Mouse (Mus musculus) layer of hippocampus, adult 8-10 months (tissue): ENCODE data around the gene Otog. TPM values are rescaled to one million over a fixed set of nuclear protein-coding genes. Genes with fewer than 3 reads are reported as not detected.

Source experiments
- total RNA-seq, 4 experiments: library from RNA; stranded (reverse); gene quantifications; 2 replicates each; pipeline ENCODE4 v1.2.4; 2022

The Otog gene
- total RNA-seq, 4 experiments from 2014 or later = 0.19 to 0.27 (median 0.23) TPM; not detected in 1

Other genes with a start within 250 kb of the Otog start
- gene Abcc6, start 210.7 kb upstream of the Otog start, total RNA-seq = 1 to 10 TPM; 1.8 to 3.5 (median 2.6) TPM
- gene Nomo1, start 207.3 kb upstream of the Otog start, total RNA-seq = 100 to 1,000 TPM in 3 of 4 experiments, 10 to 100 TPM in 1; 96.7 to 108 (median 105) TPM
- 10 to 100 TPM; 30.2 to 36.4 (median 33.9) TPM for gene Kcnj11, start 140.2 kb upstream of the Otog start, total RNA-seq
- 10 to 100 TPM; 39.0 to 52.6 (median 45.1) TPM for gene Abcc8, start 61.0 kb upstream of the Otog start, total RNA-seq
- under 1 TPM; 0.16 to 0.74 (median 0.25) TPM for gene Ush1c, start 2.5 kb upstream of the Otog start, total RNA-seq
- gene Myod1, start 135.5 kb downstream of the Otog start, total RNA-seq = under 1 TPM in 1 of 4 experiments, not detected in 3; 0.24 TPM
- gene Kcnc1, start 155.5 kb downstream of the Otog start, total RNA-seq = 100 to 1,000 TPM; 103 to 134 (median 116) TPM